Mouse (Mus musculus) cortical plate, adult 2 months (tissue): Measurements from ENCODE around the gene Ppp4r2.

Experiments
- CTCF ChIP-seq: fragments of 200-500 bp; IDR thresholded peaks from 2 replicates; pipeline ENCODE4 v1.5.1; 2011; ENCODE audit warnings: mild to moderate bottlenecking, control low read depth, low read length; ENCODE audit not compliant: insufficient read depth; ENCODE audit errors: extremely low read depth
- POLR2A ChIP-seq: fragments of 200-500 bp; IDR thresholded peaks from 2 replicates; pipeline ENCODE4 v1.6.1; 2011; ENCODE audit warnings: mild to moderate bottlenecking, low read length, control low read depth; ENCODE audit not compliant: insufficient read depth; ENCODE audit errors: extremely low read depth

DNA sequence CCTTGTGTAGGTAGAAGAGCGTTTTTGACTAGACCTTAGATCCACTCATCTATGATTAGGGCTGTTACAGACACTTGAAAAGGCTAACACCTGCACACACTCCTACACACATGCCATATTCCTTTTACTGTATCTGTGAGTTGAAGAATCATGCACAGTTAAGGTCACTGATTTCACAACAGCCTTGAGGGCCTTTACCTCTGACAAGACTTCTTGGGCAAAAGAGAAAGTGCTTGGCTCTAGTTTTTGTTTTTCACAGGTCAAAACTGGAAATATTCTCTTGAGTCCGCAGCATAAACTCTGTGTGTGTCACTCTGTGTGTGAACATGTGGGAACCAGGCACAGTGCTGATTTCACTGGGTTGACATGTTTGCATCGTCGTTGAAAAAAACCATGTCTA is 23.3 kb upstream of the Ppp4r2 start:
- TF ChIP-seq CTCF (no peak), POLR2A (no peak)
